Mouse (Mus musculus) myocyte (in vitro differentiated cells): ENCODE measurements at regions not wholly inside any gene's neighbourhood (a gene's known extent, or its start where the extent isn't known, plus 50 kb on each side); places are given as distances from the start of the nearest gene placed in this dataset.

Experiments
- MAX ChIP-seq: IDR thresholded peaks from one replicate; pipeline ENCODE4 v1.6.1; 2011; ENCODE audit warnings: low read depth, mild to moderate bottlenecking, control low read depth
- MYOG ChIP-seq, 3 experiments: IDR thresholded peaks; one replicate each; pipeline ENCODE4 v1.6.1; 2011; ENCODE audit warnings: control low read depth in 2 of 3, low read depth in 2 of 3, mild to moderate bottlenecking in 2 of 3; ENCODE audit not compliant: insufficient read length in 2 of 3, control insufficient read depth in 1 of 3, insufficient read depth in 1 of 3
- POLR2A ChIP-seq: IDR thresholded peaks from one replicate; pipeline ENCODE4 v1.6.1; 2011; ENCODE audit warnings: low read depth, mild to moderate bottlenecking, control low read depth, moderate library complexity; ENCODE audit not compliant: insufficient read length
- REST ChIP-seq: IDR thresholded peaks from one replicate; pipeline ENCODE4 v1.6.1; 2011; ENCODE audit warnings: mild to moderate bottlenecking, control low read depth, moderate library complexity; ENCODE audit not compliant: insufficient read depth, insufficient read length

GRCm38 (mm10) chr10:100695944-100696343 lies 105.7 kb downstream of the 1700017N19Rik start:
- TF ChIP-seq REST: no peak
- TF ChIP-seq MAX: no peak
- no peak for TF ChIP-seq MYOG (IDR thresholded peaks at IDR 0.05; ENCODE audit: control insufficient read depth in 1 of 3, insufficient read depth in 1 of 3, insufficient read length in 2 of 3, low read depth in 2 of 3)
- TF ChIP-seq POLR2A: no peak
